Mouse (Mus musculus) right cerebral cortex, postnatal 25 days (tissue): ENCODE data around the gene Ccr9.
A peak's percentile ranks its signal among the peaks of the same experiment; 100 is the strongest.
"Not testable (repeated sequence)": the region's sequence is repeated elsewhere in the genome, so short reads cannot be mapped to it uniquely, and the experiment has no call there.

Experiments
- DNase-seq: peaks from one replicate; pipeline ENCODE4 v3.0.0; 2022

Ccr9 gene

DNA sequence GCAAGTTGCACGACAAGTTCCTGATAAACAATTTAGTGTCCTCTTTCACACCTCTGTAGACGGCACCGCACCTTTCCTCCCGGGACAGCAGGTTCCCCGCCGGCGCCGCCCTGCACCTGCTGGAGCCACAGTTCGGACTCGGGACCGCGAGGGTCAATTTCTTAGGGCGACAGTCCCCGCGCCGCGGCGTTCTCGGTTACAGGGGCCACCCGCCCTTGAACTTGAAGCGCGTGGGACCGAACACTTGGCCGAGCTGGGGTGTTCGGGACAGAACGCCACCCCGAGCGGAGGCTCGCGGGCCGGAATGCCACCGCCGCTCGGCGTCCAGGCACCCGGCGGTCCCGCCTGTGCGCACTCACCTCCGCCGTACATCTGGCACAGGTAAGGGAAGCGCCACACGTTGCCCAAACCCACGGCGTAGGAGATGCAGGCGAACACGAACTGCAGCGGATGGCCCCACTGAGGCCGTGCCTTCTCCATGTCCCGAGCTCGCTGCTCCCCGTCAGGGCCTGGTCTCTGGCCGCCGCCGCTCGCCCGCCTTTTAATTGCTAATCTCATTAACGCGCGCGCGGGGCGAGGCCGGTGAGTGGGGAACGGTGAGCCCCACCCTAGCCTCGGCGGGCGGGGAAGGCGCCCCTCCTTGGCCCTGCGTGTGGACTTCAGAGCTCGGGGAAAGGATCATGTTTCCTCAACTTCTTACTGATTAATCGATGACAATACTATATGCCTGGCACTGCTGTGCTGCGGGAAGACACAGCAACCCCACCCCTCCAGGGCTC is at the start of gene Ccr9, which contains the start of gene Slc6a20a:
TSS of gene Ccr9 (plus strand) at position 113 of the 779 bp plus-strand sequence.
TSS of gene Slc6a20a (minus strand) at position 559 of the 779 bp plus-strand sequence.
- no peak for DNase-seq

DNA sequence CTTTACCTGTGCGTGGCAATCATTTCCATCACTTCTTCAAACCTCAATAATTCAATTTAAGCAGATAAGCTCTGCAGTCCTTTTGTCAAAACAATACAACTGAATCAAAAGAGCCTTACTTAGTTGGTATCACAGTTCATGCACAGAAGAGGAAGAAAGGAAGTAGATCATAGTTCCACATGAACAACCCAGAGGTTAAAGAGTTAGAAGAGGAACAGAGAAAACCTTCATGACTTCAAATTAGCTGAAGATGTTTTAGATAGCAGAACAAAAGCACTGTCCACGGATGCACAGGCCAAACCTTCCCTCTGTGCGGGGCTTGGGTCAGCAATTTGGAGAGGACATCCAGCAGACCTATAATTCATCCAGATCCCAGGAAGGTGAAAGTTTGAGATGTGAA is 46.6 kb upstream of the Ccr9 start:
- DNase-seq = no peak

DNA sequence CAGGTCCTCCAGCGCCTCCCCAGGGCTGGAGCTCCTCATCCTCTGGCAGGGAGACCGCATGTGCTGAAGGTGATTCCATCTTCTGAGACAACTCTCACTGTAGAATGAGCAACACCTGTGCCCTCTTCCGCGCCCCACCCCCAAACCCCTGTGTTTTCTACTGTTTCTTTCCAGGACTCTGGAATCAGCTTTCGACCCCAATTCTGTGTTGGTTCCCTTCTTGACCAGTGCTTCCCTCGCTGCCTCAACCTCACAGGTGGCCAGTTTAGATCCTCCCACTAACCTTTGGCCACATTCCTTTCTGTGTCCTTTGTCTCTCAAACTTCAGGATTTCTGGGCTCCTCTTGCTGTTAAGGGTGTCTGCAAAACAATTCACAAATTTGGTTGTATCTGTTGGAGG is 46.0 kb upstream of the Ccr9 start, which contains the start of gene Slc6a20b:
TSS of gene Slc6a20b (minus strand) at position 285 of the 400 bp plus-strand sequence.
- DNase-seq = no peak

DNA sequence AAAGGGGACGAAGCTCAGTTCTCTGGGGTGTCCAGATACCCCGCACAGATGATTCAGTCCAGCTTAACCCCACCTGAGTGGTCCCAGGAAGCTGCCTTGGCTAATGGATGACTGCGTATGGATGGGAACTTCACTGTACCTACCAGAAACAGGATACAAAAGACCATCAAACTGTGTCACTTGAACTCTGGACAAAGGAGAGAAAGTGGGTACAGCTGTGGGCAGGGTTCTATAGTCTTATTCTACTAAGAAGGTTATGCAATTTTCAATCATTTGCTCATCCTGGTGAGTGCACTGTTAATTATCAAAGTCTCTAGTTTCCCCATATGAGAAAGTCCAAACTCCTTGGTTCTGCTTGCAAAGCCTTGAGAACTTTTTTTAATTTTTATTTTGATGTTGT is 45.2 kb upstream of the Ccr9 start:
- no peak for DNase-seq

DNA sequence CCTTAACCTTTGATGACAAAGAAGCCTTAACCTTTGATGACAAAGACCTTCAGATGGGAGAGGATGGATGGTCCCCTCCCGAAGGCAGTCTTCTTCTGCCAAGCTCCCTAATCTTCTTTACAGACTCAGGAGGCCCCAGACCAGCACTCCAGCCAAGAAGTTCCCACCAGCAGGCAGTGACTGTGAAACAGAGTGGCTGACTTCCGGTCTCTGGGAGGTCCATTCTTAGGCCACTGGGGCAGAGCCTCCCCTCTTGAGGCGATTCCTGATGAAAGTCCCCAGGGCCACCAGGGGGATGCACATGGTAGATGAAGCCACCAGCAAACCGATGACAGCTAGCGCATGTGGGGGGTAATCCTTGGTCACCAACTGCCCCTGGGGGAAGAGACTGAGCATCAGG is 41.5 kb upstream of the Ccr9 start:
- DNase-seq = no peak

DNA sequence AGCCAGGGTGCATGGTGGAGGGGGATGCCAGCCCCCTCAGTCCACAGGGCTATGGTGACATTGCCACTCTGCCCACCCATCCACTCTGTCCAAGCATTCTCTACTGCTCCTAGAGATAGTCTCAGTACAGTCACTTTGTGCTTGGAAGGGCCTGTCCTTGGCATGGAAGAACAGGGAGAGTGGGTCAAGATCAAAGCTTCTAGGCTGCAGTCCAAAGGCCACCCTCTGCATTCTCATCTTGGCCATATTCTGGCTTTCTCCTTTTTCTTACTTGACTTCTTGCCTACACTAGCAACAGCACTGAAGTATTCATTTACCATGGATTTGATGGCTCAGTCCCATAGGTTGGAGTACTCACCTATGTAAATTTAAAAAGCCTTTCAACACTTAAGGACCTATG is 40.0 kb upstream of the Ccr9 start:
- no peak for DNase-seq

DNA sequence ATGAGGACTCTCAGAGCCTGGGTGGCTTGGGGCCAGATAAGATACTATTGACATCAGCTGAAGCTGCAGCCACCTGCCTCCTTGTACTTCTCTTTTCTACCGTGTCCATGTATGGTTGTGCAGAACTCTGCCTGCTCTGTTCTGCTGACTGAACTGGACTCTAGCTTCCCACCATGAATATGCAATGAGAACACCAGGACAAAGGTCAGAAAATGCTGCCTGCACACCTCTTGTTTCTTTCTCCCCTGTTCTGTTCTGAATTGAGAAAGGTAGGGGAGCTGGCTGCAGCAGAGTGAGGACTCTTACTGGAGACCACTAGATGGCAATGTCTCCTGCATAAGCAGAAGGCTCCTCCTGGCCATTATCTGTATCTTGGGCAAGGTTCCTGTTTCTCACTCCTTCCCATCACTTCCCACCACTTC is 39.6 kb upstream of the Ccr9 start:
- DNase-seq = peak; percentile 26

DNA sequence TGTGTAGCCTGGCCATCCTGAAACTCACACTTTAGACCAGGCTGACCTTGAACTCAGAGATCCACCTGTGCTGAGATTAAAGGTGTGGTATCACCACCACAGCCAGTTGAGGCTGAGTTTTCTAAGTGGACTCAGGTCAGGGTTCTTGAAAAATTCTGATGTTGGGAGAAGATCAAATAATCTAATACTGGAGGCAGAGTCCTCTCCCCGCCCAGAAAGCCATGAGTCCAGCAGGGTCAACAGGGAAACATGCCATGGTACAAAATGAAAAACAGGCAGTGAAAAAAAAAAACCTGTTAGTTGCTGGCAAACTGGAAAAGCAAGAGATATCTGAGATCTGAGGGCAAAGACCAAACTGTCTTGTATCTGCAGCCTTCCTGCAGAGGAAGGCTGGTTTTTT is 38.1 kb upstream of the Ccr9 start:
- no peak for DNase-seq

DNA sequence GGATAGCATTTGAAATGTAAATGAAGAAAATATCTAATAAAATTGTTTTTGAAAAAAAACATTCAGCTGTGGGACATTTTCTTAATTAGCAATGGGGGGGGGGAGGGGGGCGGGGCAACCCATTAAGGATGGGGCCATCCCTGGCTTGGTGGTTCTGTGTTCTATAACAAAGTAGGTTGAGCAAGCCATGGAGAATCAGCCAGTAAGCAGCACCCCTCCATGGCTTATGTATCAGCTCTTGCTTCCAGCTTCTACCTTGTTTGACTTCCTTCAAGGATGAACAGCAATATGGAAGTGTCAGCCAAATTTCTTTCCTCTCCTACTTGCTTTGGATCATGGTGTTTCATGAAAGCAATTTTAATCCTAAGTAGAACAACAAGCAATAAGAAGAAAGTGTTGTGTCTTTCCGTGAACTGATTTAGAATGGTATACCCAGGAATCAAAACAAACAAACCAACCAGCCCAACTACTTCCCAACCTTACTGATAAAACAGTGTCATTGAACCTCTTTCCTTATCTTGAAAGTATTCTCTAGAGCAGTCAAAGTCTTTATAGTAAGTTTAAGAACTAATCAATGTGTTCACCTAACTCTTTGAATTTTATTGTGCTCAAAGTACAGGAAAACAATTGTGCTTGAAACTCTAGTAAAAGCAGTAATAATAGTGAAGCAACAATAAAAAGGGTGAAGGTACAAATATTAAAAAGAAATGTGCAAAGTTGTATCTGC is 28.3 kb upstream of the Ccr9 start:
- DNase-seq = no peak

DNA sequence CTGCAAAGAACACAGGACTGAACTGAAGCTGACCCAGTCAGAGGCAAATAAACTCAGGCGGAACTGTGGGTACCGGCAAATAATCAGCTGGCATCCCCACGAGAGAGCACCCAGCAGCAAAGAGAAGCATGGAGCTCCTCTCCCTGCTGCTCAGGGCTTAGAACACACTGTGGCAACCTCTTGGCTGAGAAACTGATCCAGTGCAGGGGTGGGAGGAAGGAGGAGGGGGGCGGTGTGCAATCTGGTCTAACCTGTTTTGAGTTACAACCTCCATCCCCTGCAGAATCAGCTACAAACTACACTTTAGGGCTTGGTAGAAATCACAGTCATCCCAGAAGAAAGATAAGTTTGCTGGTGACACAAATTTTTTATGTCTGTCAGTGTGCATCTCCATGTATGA is 26.9 kb upstream of the Ccr9 start:
- no peak for DNase-seq

DNA sequence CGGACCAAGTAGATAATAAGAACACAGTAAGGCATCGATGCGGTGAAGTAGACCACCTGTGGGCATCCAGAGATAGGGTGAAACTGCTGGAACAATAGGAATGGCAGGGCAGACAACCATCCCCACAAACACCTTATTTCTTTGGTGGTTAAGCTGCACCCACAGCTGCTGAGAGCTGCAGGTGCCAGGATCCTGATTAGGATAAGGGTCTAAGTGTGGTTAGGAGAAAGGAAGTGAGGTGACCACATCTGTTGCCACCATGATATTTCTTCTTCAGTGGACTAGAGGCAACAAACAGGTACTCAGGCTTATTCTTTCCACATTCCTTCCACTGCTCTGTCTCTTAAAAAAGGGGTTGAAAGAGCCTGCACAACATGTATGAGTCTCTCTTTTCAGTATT is 20.8 kb upstream of the Ccr9 start:
- DNase-seq = no peak

DNA sequence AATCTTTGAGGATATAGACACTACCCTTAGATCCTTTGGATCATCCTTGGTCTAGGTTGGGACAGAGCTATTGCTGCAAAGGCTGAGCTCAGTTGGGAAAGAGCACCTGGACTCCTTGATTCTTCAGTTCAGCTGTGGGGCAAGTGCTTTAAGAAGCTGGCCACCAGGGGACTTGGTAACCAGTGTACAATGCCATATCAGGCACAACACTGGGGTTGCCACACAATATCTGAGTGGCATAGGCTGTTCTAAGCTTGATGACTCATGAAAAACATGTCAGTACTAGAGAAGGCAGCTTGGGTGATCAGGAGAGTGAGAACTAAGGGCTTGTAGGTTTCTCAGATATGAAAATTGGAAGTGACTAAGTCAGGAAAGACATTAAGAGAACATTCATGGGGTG is 19.3 kb upstream of the Ccr9 start:
- no peak for DNase-seq

DNA sequence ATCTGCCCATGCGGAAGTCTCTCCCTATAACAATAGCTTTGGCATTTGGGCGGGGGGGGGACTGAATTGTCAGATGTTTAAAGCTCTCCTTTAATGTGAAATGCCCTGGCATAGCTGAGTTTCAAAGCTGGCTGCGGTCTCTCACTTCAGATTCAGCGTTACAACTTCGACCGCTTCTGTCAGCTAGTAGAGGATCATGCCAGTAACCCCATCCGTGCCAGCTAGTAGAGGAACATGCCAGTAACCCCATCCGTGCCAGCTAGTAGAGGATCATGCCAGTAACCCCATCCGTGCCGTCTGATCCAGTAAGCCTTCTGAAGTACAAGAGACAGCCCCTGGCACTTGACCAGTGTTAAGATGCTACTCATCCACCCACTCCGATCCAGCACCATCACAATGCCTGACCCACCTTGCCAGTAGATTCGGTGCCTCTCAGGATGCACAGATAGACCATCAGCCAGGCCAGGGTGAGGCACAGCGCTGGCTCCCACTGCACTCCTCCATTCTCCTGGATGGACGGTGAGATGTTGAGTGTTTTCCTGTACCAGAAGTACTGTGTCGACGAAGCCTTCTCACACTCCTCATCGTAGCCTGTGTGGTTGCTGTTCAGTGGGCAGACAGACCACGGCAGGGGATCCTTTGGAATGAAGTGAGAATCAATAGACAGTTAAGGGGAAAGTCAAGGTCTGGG is 18.1 kb upstream of the Ccr9 start:
- not testable (repeated sequence) for DNase-seq

DNA sequence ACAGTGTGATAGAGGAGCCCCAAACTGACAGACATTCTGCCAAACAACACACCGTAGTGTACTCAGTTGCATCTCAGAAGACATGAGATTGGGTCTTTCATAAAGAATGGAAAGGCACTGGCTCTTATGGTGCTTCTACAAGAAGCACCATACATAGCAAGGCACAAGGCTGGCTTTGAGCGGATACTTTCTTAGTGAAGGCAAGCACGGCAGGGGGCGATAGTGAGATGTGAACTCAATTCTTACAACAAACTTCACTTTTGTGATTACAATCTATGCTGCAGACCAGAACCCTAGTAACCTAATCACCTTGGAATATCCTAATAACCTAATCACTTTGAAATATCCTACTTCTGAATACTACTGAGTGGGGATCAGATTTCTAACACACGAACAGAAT is 12.6 kb upstream of the Ccr9 start:
- DNase-seq = no peak

DNA sequence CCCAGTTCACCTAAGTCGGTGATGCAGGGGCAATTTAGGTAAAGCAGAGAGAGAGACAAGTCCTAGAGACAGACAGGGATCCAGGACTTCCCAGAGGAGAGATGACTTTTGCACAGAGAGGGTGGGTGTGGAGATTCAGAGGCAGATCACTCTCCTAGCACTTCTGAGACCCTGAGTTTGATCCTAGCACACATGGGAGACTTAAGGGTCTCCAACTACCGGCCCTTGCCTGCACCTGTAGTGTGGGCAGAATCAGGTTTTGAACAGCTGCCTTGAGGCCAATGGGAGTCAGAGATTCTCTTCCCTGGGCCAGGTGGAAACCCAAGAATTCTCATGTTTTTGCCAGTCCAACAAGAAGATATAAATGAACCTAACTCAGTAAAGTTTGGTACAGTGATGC is 959 bp downstream of the Ccr9 start:
- DNase-seq = no peak

DNA sequence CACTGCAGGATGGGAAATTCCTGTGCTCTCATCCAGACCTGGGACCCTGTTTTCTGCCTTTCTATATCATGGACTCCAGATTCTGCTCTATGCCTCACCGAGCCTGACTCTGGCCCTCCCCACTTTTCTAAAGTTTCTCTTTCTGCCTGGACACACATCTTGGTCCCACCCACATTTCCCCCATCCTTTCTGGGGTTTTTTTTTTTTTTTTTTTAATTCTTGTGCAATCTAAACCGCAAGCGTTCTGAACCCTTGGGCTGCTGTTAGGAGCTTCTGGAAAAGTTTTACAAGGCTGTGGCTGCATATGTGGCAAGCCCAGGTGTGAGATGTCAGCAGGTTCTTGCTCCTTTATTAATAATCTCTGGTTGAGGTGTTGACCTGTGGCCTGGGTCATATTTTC is 5.5 kb downstream of the Ccr9 start:
- no peak for DNase-seq

DNA sequence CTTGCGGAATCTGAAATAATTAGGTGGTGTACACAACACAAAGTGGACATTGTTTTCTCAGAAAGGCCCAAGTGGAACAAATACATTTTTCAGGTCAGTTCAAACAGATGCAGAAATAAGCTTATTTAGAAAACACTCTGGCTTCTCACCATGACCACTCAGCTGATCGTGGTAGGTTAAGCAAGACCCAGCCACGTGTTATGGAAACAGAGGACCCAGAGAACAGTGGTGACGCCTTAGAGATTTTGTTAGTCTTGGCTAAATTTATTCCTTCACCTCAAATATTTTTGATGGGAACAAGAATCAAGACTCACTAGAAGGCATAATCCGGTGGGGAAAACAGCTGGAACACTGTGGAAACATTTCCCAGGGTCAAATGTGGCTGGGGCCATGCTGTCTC is 8.0 kb downstream of the Ccr9 start:
- DNase-seq = no peak

DNA sequence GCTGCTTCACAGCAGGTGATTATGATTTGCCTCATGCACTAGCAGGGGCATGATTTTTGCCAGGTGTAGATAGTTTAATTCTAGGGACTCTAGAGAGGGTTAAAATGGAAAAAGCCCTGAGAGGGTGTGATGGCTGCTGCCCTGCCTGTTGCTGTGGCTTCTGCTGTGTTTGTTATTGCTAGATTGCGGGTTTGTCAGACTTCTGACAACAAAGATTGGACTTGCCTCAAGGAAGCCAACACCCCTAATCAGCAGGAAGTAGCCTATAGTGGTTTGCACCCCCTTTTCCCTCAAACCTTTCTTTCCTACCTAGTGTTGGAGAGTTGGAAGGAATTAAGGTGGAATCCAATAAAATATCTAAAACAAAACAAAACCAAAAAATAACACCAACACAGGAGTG is 10.0 kb downstream of the Ccr9 start:
- no peak for DNase-seq

DNA sequence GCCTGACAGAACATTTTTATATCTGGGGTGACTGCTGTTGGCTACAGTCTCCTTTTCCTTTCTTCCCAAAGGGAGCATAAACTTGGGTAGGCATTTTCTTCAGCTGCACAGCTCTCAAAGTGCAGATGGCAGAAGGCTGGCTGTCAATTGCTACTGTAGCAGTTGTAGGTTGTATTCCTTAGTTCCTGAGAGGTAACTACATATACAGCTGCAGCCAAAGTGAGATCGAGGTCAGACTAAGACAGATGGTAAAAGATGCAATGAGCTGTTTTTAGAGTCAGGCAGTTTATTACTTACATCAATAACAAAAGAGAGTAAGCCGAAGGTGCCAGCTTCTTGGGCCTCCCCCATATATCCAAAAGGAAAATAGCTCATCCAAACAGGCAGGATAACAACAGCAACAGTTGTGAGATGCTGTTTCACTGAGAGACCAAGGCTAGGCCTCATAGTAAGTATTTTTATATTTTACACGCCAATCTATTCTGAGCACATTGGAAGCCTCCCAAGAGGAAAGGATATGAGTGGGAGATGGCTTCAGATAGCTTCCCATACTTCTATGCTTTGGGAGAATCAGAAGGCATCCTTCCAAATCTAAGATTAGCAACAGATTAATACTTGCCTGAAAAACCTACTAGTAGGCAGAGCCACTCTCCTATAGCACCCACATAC is 17.5 kb downstream of the Ccr9 start:
- no peak for DNase-seq

DNA sequence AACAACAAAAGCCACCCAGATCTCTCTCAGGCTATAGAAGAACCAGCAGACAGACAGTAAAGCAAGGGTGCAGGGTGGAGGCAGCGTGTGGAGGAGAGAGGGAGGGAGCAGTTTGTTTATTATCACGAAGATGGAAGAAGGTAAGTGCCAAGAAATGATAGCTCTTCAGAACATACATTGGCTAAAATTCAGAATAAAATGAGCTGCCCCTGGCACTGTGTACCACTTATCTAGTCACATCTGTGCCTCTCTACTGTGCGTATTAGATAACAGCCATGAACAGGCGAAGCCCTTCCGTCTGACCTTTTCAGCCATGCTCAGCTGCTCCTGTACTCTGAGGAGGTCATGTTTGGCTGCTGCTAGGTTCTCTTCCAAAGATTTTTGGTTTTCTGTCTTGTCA is 23.6 kb downstream of the Ccr9 start:
- DNase-seq = no peak

DNA sequence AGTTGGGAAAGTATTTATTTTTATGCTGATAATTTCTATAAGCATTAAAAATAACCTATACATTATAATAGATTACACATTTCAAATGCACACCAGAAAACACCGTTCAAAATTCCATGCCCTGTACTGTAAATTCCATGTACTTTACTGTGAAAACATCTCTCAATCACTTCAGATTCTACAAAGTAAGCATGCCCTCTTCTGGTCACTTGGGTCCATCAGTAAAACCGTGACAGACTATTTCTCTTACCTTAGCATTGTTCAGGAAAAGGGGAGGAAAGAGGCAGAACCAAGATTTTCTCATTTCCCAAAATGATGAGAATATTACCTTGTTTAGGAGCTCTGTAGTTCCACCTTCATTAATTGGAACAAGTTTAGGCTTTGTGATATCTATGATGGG is 31.0 kb downstream of the Ccr9 start:
- no peak for DNase-seq

DNA sequence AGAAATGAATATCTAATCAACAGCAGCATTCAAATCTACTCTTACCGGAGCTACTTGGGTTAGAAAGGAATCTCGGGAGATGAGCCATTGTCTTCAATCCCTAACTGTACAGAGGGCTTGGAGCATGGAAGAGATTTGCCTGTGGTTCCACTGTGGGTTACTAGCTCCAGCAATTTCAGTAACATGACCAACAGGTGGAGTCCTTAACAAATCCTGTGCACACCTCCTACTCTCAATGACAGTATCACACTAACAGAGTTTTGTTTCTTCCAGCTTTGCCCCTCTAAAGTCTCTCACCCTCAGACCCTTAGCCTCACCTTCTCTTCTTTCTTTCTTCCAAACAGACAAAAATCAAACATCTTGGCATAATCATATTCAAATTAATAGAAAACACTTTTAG is 34.9 kb downstream of the Ccr9 start:
- no peak for DNase-seq

DNA sequence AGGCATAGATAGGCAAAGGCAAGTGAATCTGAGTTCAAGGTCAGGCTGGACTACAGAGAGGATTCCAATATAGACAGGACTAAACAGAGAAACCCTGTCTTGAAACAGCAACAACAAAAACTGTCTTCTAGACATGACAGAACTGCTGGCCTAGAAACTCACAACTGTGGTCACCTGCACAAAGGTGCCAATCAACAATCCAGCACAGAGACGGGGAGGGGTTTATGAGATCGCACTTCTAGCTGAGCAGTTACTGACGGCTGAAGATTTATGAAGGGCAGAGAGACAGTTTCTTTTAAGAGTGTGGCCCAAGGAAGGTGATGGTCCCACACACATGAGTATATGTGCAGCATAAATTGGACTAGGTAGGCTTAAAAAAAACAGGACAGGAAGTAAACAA is 38.1 kb downstream of the Ccr9 start:
- no peak for DNase-seq
